8 mouse cellular contexts compared by ENCODE assay signal in genomic region chr16:84774761-84775231, GRCm38 (mm10). TPM values are rescaled to one million over a fixed set of nuclear protein-coding genes. Genes with fewer than 3 reads are reported as not detected.
DNase-seq lines count a peak whose midpoint lies in the region; ATAC-seq lines count a peak whose summit lies in the region.

No protein-coding gene starts in this region.

- H3K36me3 ChIP-seq in embryonic facial prominence, embryonic 14.5 days (ENCODE audit: control insufficient read depth, insufficient read depth, low read length): no peaks in the 10 kb centered on the region
- no peaks in the 10 kb centered on the region for H3K36me3 ChIP-seq in heart, embryonic 15.5 days
- H3K36me3 ChIP-seq in liver, embryonic 12.5 days: no peaks in the 10 kb centered on the region
- peaks cover 13% of the 10 kb centered on the region; the same call in 1 of the 2 replicates for H3K36me3 ChIP-seq in neural tube, embryonic 12.5 days

- DNase-seq in heart, adult 11 months: peak; percentile 95
- DNase-seq in heart, adult 8-10 months (ENCODE audit: low spot score): no peak
- DNase-seq in embryonic facial prominence, embryonic 14.5 days (ENCODE audit: low spot score): peak; percentile 84
- DNase-seq in kidney, postnatal 10 days: peak; percentile 46
- DNase-seq in thymus, postnatal 36 days: no peak

- H3K27ac ChIP-seq in embryonic facial prominence, embryonic 14.5 days (replicated peaks; ENCODE audit: low read depth, low read length): peak overlapping the region; percentile 39
- peak overlapping the region; percentile 47; the same call in 1 of the 2 replicates for H3K27ac ChIP-seq in heart, embryonic 15.5 days
- H3K27ac ChIP-seq in liver, embryonic 12.5 days: no peak overlapping the region
- H3K27ac ChIP-seq in neural tube, embryonic 12.5 days: peak overlapping the region; percentile 88; the same call in 1 of the 2 replicates

- peak overlapping the region; percentile 66 for H3K4me3 ChIP-seq in embryonic facial prominence, embryonic 14.5 days (ENCODE audit: low read depth, low read length)
- H3K4me3 ChIP-seq in heart, embryonic 15.5 days: peak overlapping the region; percentile 75
- H3K4me3 ChIP-seq in liver, embryonic 12.5 days: peak overlapping the region; percentile 53
- H3K4me3 ChIP-seq in neural tube, embryonic 12.5 days: peak overlapping the region; percentile 72

- H3K9ac ChIP-seq in embryonic facial prominence, embryonic 14.5 days (ENCODE audit: low read depth, low read length): peak overlapping the region; percentile 70
- peak overlapping the region; percentile 67 for H3K9ac ChIP-seq in heart, embryonic 15.5 days
- 0 out of 2 replicates have a peak overlapping the region, but pooled peaks have one; percentile 28 for H3K9ac ChIP-seq in liver, embryonic 12.5 days
- peak overlapping the region; percentile 81 for H3K9ac ChIP-seq in neural tube, embryonic 12.5 days

- peak; percentile 28; the same call in 1 of the 2 replicates for ATAC-seq in embryonic facial prominence, embryonic 14.5 days (ENCODE audit: low read depth)
- no peak for ATAC-seq in heart, embryonic 15.5 days (replicated peaks; ENCODE audit: insufficient number of reproducible peaks, insufficient read depth, low FRiP score, low read depth)
- no peak for ATAC-seq in liver, embryonic 12.5 days
- ATAC-seq in neural tube, embryonic 12.5 days (ENCODE audit: low FRiP score, low read depth): peak; percentile 45

- H3K9me3 ChIP-seq in embryonic facial prominence, embryonic 14.5 days (ENCODE audit: control insufficient read depth, low read length): no peaks in the 10 kb centered on the region
- H3K9me3 ChIP-seq in heart, embryonic 15.5 days (replicated peaks): no peaks in the 10 kb centered on the region
- H3K9me3 ChIP-seq in liver, embryonic 12.5 days (replicated peaks): no peaks in the 10 kb centered on the region
- H3K9me3 ChIP-seq in neural tube, embryonic 12.5 days: no peaks in the 10 kb centered on the region

- H3K4me1 ChIP-seq in embryonic facial prominence, embryonic 14.5 days (ENCODE audit: control insufficient read depth, insufficient read depth, low read length): 0 out of 2 replicates have a peak, but pooled peaks cover 4% of the 10 kb centered on the region
- peaks cover 15% of the 10 kb centered on the region; the same call in 1 of the 2 replicates for H3K4me1 ChIP-seq in heart, embryonic 15.5 days (replicated peaks)
- H3K4me1 ChIP-seq in liver, embryonic 12.5 days: 0 out of 2 replicates have a peak, but pooled peaks cover 5% of the 10 kb centered on the region
- no peaks in the 10 kb centered on the region; the same call in 1 of the 2 replicates for H3K4me1 ChIP-seq in neural tube, embryonic 12.5 days

- 1% methylated on average over 23 of the region's 23 CpGs for WGBS in embryonic facial prominence, embryonic 14.5 days
- under 1% methylated on average over 23 of the region's 23 CpGs for WGBS in heart, embryonic 15.5 days
- WGBS in liver, embryonic 12.5 days (ENCODE audit: insufficient replicate concordance): 2% methylated on average over 23 of the region's 23 CpGs
- under 1% methylated on average over 23 of the region's 23 CpGs for whole genome bisulfite sequencing in neural tube, embryonic 12.5 days

- H3K27me3 ChIP-seq in embryonic facial prominence, embryonic 14.5 days (replicated peaks; ENCODE audit: control insufficient read depth, insufficient read depth, low read length): 0 out of 2 replicates have a peak, but pooled peaks cover 11% of the 10 kb centered on the region
- H3K27me3 ChIP-seq in heart, embryonic 15.5 days: no peaks in the 10 kb centered on the region
- peaks cover 46% of the 10 kb centered on the region for H3K27me3 ChIP-seq in liver, embryonic 12.5 days (replicated peaks)
- no peaks in the 10 kb centered on the region for H3K27me3 ChIP-seq in neural tube, embryonic 12.5 days (replicated peaks)

- H3K4me2 ChIP-seq in embryonic facial prominence, embryonic 14.5 days (ENCODE audit: low read depth, low read length): peak overlapping the region; percentile 93
- peak overlapping the region; percentile 100 for H3K4me2 ChIP-seq in heart, embryonic 15.5 days
- H3K4me2 ChIP-seq in liver, embryonic 12.5 days: peak overlapping the region; percentile 77
- peak overlapping the region; percentile 84 for H3K4me2 ChIP-seq in neural tube, embryonic 12.5 days (replicated peaks)

RNA-seq across cellular contexts. Expression of gene Jam2, which starts 0.9 kb away (rescaled TPM):
- 10 to 100 TPM; 89.2 to 94.1 (median 91.6) TPM for total RNA-seq in heart, adult 8-10 months (2022)
- 21.2 and 21.6 TPM in 2 replicates for polyA plus RNA-seq in embryonic facial prominence, embryonic 14.5 days (2014; fragmentation: Nextera tagmentation; extraction: Ambion mirVana)
- polyA plus RNA-seq in heart, embryonic 15.5 days (2015; fragmentation: Nextera tagmentation; extraction: Ambion mirVana): 7.3 and 7.4 TPM in 2 replicates
- 0.92 and 1.1 TPM in 2 replicates for polyA plus RNA-seq in liver, embryonic 12.5 days (2016; fragmentation: Nextera tagmentation; extraction: Ambion mirVana)
- polyA plus RNA-seq in neural tube, embryonic 12.5 days (2016; fragmentation: Nextera tagmentation; extraction: Ambion mirVana): 41.4 and 45.6 TPM in 2 replicates

RNA-seq across cellular contexts. Expression of gene Mrpl39, which starts 39.3 kb away (rescaled TPM):
- 10 to 100 TPM; 39.8 to 52.5 (median 45.3) TPM for total RNA-seq in heart, adult 8-10 months (2022)
- polyA plus RNA-seq in embryonic facial prominence, embryonic 14.5 days (2014; fragmentation: Nextera tagmentation; extraction: Ambion mirVana): 43.0 and 44.0 TPM in 2 replicates
- 41.3 and 50.4 TPM in 2 replicates for polyA plus RNA-seq in heart, embryonic 15.5 days (2015; fragmentation: Nextera tagmentation; extraction: Ambion mirVana)
- polyA plus RNA-seq in liver, embryonic 12.5 days (2016; fragmentation: Nextera tagmentation; extraction: Ambion mirVana): 33.3 and 33.4 TPM in 2 replicates
- polyA plus RNA-seq in neural tube, embryonic 12.5 days (2016; fragmentation: Nextera tagmentation; extraction: Ambion mirVana): 45.1 and 47.3 TPM in 2 replicates

RNA-seq across cellular contexts. Expression of gene Gabpa, which starts 59.9 kb away (rescaled TPM):
- 10 to 100 TPM; 39.4 to 42.6 (median 41.0) TPM for total RNA-seq in heart, adult 8-10 months (2022)
- polyA plus RNA-seq in embryonic facial prominence, embryonic 14.5 days (2014; fragmentation: Nextera tagmentation; extraction: Ambion mirVana): 36.3 and 40.0 TPM in 2 replicates
- polyA plus RNA-seq in heart, embryonic 15.5 days (2015; fragmentation: Nextera tagmentation; extraction: Ambion mirVana): 31.0 and 31.4 TPM in 2 replicates
- 26.0 and 26.2 TPM in 2 replicates for polyA plus RNA-seq in liver, embryonic 12.5 days (2016; fragmentation: Nextera tagmentation; extraction: Ambion mirVana)
- 30.8 and 32.8 TPM in 2 replicates for polyA plus RNA-seq in neural tube, embryonic 12.5 days (2016; fragmentation: Nextera tagmentation; extraction: Ambion mirVana)

Comparison
In these comparisons a context has a peak if more than half of its experiments do, and no peak if none do; other contexts are left out.
1. DNase-seq: peak in heart, adult 11 months (single experiment), embryonic facial prominence, embryonic 14.5 days (single experiment) and kidney, postnatal 10 days (single experiment); none in heart, adult 8-10 months (single experiment) and thymus, postnatal 36 days (0 of 2).
2. ATAC-seq: peak in embryonic facial prominence, embryonic 14.5 days (single experiment) and neural tube, embryonic 12.5 days (single experiment); none in heart, embryonic 15.5 days (single experiment) and liver, embryonic 12.5 days (single experiment).
3. H3K9ac ChIP-seq: peak in every context shown above with its lines; median percentile 81 in neural tube, embryonic 12.5 days; 70 in embryonic facial prominence, embryonic 14.5 days; 67 in heart, embryonic 15.5 days; 28 in liver, embryonic 12.5 days.
4. Peak in every context shown above with its lines, with median percentiles within 50 percentile points of each other: H3K4me2 ChIP-seq and H3K4me3 ChIP-seq.